Mouse (Mus musculus): ENCODE results near the gene Larp1.

GRCm38 (mm10) chr11:58003734-58004133, 5.1 kb upstream of the Larp1 start:
- no peak for TF ChIP-seq CHD2 (IDR thresholded peaks at IDR 0.05; ENCODE audit: low read depth, low read length)
- no peak for TF ChIP-seq ZNF384 (IDR thresholded peaks at IDR 0.05; ENCODE audit: low read depth, low read length)
- no peak for TF ChIP-seq HCFC1 (IDR thresholded peaks at IDR 0.05; ENCODE audit: borderline replicate concordance, insufficient read depth, low read length)
- no peak for TF ChIP-seq ZC3H11A (IDR thresholded peaks at IDR 0.05; ENCODE audit: borderline replicate concordance, low read depth, low read length)
